Mouse (Mus musculus) midbrain, embryonic 10.5 days (tissue): ENCODE measurements around the gene Tmem11. TPM values are rescaled to one million over a fixed set of nuclear protein-coding genes. Genes with fewer than 3 reads are reported as not detected.
A peak's percentile ranks its signal among the peaks of the same experiment; 100 is the strongest.
"Not testable (repeated sequence)": the region's sequence is repeated elsewhere in the genome, so short reads cannot be mapped to it uniquely, and the experiment has no call there.

Experiments used
- DNase-seq: peaks from one replicate; pipeline ENCODE4 v3.0.0-alpha.2; 2017; ENCODE audit warnings: low spot score
- H3K27ac ChIP-seq: fragments of 300-500 bp; sonication (generic); replicated peaks from 2 replicates; pipeline ENCODE4 v1.5.1; 2016; ENCODE audit warnings: mild to moderate bottlenecking
- H3K27me3 ChIP-seq: fragments of 300-500 bp; sonication (generic); 2 replicates; pipeline ENCODE4 v1.6.1; 2016; ENCODE audit warnings: low read depth, mild to moderate bottlenecking; ENCODE audit not compliant: poor library complexity, severe bottlenecking
- H3K36me3 ChIP-seq: fragments of 300-500 bp; sonication (generic); 2 replicates; pipeline ENCODE4 v1.6.1; 2016; ENCODE audit warnings: mild to moderate bottlenecking, moderate library complexity
- H3K4me1 ChIP-seq: fragments of 300-500 bp; sonication (generic); 2 replicates; pipeline ENCODE4 v1.6.1; 2016
- H3K4me3 ChIP-seq: fragments of 300-500 bp; sonication (generic); 2 replicates; pipeline ENCODE4 v1.5.1; 2016; ENCODE audit warnings: mild to moderate bottlenecking, moderate library complexity
- H3K9me3 ChIP-seq: fragments of 300-500 bp; sonication (generic); replicated peaks from 2 replicates; pipeline ENCODE4 v1.6.1; 2016; ENCODE audit warnings: mild to moderate bottlenecking
- WGBS: fragments of 180-500 bp; shearing (Covaris S2); methylation state at CpG from one replicate; pipeline ENCODE4 v1.1.7; 2016; 5-methylcytosine and 5-hydroxymethylcytosine counted together
- polyA plus RNA-seq: library from polyadenylated mRNA; unstranded; fragments of >200 nt; fragmentation: Nextera tagmentation; extraction: Ambion mirVana; gene quantifications from 2 replicates; pipeline ENCODE4 v1.2.1, GENCODE M21; 2016

The Tmem11 gene
- polyA plus RNA-seq, 1 experiment from 2014 or later, result 75.7 TPM

DNA sequence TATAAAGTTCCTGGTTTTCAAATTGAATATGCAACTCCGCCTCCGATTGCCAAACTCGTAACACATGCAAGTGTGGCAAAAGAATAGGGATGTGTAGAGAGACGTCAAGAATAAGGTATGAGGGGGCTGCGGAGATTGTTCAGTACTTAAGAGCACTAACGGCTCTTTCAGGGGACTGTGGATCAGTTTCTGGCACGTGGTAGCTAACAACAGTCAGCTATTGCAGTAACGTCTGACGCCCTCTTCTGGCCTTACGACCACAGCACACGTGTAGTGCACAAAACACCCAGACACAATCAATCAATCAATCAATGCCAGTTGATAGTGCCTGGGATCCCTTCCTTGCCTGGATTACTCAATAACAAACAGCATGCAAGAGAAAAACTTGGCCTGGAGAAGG is 351 bp upstream of the Tmem11 start:
- H3K4me3 ChIP-seq, result peak overlapping the region; percentile 90
- peaks cover 38% of the 10 kb centered on the region for H3K4me1 ChIP-seq
- WGBS, result 3% methylated on average over 11 of the region's 11 CpGs
- H3K27me3 ChIP-seq, result no peaks in the 10 kb centered on the region
- DNase-seq, result peak; percentile 59
- H3K27ac ChIP-seq, result peak overlapping the region; percentile 97
- no peaks in the 10 kb centered on the region for H3K9me3 ChIP-seq
- H3K36me3 ChIP-seq, result peaks cover 14% of the 10 kb centered on the region

DNA sequence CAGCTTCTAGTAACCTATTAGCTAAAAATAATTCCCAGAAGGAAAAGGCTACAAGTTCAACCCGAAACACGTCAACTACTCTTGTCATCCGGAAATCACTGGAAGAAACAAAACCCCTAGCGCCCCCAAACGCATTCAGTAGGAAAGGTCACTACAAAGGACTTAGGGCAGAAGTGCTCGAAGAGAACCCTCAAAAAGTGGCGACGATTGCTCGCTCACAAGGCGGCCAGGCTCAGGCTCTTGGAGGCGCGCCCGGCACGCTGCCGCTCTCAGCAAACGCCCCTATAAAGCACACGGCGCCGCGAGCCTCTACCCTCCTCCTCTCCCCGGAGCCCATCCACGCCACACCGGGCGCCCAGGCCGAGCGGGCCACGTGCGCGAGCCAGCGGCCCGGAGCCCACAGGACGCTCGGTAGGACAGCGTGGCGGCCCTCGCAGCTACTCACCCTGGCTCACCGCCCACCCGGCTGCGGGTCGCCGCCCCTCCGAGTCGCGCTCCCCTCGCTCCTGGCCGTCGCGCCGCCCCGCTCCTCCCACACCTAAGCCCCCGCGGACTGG is 938 bp downstream of the Tmem11 start:
- no peak for DNase-seq
- WGBS, result under 1% methylated on average over 46 of the region's 52 CpGs
- peak overlapping the region; percentile 97 for H3K27ac ChIP-seq
- peaks cover 47% of the 10 kb centered on the region for H3K4me1 ChIP-seq
- peaks cover 21% of the 10 kb centered on the region for H3K36me3 ChIP-seq
- H3K9me3 ChIP-seq, result no peaks in the 10 kb centered on the region
- no peaks in the 10 kb centered on the region for H3K27me3 ChIP-seq
- peak overlapping the region; percentile 90 for H3K4me3 ChIP-seq

DNA sequence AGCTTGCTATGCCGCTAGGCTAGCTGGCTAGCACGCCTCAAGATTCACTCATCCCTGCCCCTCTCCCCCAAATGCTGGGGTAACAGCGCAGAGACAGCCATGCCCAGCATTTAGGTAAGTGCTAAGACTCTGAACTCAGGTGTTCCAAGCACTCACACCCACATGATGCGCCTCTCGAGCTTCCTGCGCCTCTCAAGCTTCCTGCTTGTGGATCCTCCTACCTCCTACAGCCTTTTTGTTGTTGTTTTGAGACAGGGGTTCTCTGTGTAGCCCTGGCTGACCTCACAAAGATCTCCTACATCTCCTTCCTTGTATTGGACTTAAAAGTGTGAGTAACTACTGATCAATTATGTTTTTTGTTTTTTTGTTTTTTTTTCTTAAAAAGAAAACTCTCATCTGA is 6.0 kb downstream of the Tmem11 start:
- DNase-seq, result no peak
- Histone ChIP-seq H3K27me3 (no peaks in the 10 kb centered on the region), H3K4me3 (no peak overlapping the region), H3K9me3 (no peaks in the 10 kb centered on the region), H3K4me1 (peaks cover 38% of the 10 kb centered on the region), H3K27ac (no peak overlapping the region), H3K36me3 (peaks cover 63% of the 10 kb centered on the region)
- WGBS, result 88% methylated on average over 6 of the region's 6 CpGs

DNA sequence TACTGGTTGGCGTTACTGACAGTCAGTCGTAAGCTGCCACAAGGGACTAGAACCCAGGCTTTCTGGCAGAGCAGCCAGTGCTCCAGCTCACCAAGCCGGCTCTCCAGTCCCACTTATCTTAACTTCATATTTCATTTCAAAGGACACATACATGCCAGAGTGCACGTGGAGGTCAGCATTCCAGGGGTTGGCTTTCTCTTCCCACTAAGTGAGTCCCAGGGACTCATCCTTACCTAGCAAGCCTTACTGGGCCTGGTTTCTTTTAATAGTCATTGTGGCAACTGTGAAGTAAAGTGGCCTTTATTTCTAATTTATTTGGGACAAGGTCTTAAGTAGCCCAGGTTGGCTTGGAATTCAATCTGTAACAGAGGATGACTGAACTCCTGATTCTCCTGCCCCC is 7.7 kb downstream of the Tmem11 start:
- DNase-seq, result no peak
- H3K9me3 ChIP-seq, result no peaks in the 10 kb centered on the region
- no peaks in the 10 kb centered on the region for H3K27me3 ChIP-seq
- H3K4me1 ChIP-seq, result peaks cover 22% of the 10 kb centered on the region
- WGBS, result 99% methylated on average over 4 of the region's 4 CpGs
- H3K27ac ChIP-seq, result no peak overlapping the region
- no peak overlapping the region for H3K4me3 ChIP-seq
- H3K36me3 ChIP-seq, result peaks cover 77% of the 10 kb centered on the region

DNA sequence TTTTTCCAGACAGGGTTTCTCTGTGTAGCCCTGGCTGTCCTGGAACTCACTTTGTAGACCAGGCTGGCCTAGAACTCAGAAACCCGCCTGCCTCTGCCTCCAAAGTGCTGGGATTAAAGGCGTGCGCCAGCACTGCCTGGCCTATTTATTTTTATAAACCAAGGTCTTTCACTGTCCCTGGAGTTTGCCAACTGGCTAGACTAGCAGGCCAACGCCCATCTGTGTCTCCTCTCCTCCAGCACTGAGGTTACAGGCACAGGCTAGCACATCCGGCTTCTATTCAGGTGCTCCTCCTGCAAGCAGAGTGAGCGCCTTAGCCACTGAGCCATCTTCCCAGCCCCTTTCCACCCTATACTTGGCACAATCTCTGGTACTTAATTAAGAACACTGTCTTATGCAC is 9.6 kb downstream of the Tmem11 start:
- not testable (repeated sequence) for DNase-seq, H3K27me3 ChIP-seq, H3K9me3 ChIP-seq, H3K4me3 ChIP-seq, H3K27ac ChIP-seq, H3K4me1 ChIP-seq
- peaks cover 80% of the 10 kb centered on the region for H3K36me3 ChIP-seq
- 95% methylated on average over 6 of the region's 6 CpGs for WGBS

DNA sequence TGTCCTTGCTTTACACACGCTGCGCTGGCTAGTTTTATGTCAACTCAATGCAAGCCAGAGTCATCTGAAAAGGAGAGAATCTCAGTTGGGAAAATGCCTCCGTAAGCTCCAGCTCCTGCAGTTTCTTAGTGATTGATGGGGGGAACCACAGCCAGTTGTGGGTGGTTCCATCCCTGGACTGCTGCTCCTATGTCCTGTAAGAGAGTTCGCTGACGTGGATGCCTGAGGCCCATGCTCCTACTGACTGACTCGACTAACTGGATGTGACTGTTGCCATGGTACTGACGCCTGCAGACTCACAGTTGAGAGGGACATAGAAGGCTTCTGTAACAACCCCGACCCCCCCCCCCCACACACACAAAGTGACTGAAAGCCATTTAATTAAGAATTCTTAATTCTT is 11.2 kb downstream of the Tmem11 start:
- Histone ChIP-seq H3K36me3 (peaks cover 86% of the 10 kb centered on the region), H3K4me3 (no peak overlapping the region), H3K27me3 (no peaks in the 10 kb centered on the region), H3K27ac (no peak overlapping the region), H3K9me3 (no peaks in the 10 kb centered on the region), H3K4me1 (no peaks in the 10 kb centered on the region)
- 75% methylated on average over 8 of the region's 8 CpGs for WGBS
- DNase-seq, result no peak

DNA sequence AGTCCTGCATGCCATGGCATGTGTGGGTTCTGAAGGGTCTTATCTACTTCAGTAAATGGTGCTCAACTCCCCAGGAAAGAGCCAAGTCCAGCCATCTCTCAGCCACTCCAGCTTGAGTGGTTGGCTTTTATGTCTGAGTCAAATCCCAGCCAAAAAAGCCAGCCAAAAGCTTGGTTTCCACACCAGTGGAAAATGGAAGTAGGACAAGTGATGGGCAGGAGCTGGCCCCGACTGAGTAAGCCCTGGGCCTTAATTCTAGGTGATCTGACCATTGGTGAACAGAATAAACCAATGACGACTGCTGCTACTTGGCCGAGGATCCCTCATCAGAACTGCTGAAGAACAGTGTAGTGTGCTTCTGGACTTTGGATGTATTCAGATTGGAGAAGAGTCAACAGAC is 11.6 kb downstream of the Tmem11 start:
- DNase-seq, result no peak
- Histone ChIP-seq H3K9me3 (no peaks in the 10 kb centered on the region), H3K4me3 (no peak overlapping the region), H3K27ac (no peak overlapping the region), H3K36me3 (peaks cover 86% of the 10 kb centered on the region), H3K27me3 (no peaks in the 10 kb centered on the region), H3K4me1 (no peaks in the 10 kb centered on the region)
- 90% methylated on average over 3 of the region's 3 CpGs for WGBS

DNA sequence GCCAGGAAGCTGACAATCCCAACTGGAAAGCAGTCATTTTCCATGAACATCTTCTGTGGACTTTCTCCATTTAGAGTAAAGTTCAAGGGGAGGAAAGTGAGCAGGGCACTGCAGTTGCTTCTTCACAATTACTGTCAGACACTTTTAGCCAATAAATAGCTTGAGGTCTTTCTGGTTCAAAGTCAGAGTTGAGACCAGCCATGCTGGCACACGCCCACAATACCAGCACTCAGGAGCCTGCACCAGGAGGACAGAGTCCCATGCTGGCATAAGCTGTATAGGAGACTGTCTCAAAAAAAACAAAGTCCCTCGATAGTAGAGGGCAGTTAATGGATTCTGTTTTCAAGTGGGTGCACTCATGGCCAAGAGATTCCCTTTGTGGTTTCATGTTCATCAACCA is 13.1 kb downstream of the Tmem11 start:
- 92% methylated on average over 2 of the region's 2 CpGs for WGBS
- Histone ChIP-seq H3K27me3 (no peaks in the 10 kb centered on the region), H3K27ac (no peak overlapping the region), H3K36me3 (peaks cover 90% of the 10 kb centered on the region), H3K4me1 (no peaks in the 10 kb centered on the region), H3K4me3 (no peak overlapping the region), H3K9me3 (no peaks in the 10 kb centered on the region)
- no peak for DNase-seq

DNA sequence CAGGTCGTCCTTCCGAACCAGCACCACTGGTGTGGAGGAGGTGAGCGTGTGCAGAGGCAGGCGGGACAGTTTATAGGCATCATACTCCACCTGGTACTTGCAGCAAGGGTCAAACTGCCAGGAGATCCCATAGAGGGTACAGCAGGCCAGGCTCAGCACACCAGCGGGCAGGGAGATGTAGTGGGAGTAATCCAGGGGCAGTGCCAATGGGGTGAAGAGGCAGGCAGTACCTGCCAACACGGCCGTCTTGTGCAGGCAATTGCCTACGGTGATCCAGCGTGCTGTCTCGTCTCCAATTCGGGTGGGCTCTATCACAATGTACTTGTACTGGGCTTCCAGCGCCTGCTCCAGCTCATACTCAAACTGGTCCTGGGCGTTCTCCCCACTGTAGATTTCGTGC is 14.2 kb downstream of the Tmem11 start:
- Histone ChIP-seq H3K4me1 (no peaks in the 10 kb centered on the region), H3K4me3 (no peak overlapping the region), H3K9me3 (no peaks in the 10 kb centered on the region), H3K27me3 (no peaks in the 10 kb centered on the region), H3K36me3 (peaks cover 90% of the 10 kb centered on the region), H3K27ac (no peak overlapping the region)
- no peak for DNase-seq
- 94% methylated on average over 14 of the region's 14 CpGs for WGBS

DNA sequence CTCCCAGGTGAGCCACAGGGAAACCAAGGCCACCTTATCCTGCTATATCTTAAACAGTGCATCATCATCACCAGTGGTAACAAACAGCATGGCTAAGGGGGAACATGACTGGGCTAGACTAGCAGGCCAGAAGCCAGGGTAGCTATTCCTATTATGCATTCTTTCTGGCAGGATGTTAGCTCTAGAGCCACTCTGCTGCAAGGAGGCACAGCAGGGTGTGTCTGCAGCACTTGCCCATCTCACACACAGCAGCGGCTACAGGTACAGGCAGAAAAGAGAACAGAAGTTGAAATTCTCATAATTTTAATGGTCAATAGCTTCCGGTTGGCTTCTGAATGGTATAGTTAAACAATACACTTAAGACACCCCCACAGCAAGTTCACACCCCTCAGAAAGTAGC is 14.9 kb downstream of the Tmem11 start:
- Histone ChIP-seq H3K36me3 (peaks cover 90% of the 10 kb centered on the region), H3K27me3 (no peaks in the 10 kb centered on the region), H3K27ac (no peak overlapping the region), H3K4me1 (no peaks in the 10 kb centered on the region), H3K4me3 (no peak overlapping the region), H3K9me3 (no peaks in the 10 kb centered on the region)
- DNase-seq, result no peak
- 95% methylated on average over 2 of the region's 2 CpGs for WGBS

DNA sequence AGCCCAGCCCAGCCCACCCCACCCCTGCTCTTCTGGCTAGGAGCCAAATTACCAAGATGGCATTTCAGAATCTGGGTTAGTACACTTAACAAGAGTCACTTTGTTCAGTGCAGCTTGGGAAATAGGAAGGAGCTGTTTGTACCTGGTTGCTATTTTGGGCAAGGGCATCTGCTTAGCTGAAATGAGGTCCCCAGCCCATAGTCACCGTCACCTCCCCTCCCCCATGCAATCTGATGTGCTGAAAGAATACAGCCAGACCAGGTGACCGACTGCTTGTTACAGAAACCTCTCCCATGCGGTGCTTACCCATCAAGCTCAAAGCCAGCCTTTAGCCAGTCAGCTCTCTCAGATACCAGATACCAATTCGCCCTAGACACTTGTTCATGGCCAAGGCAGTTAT is 15.9 kb downstream of the Tmem11 start:
- H3K27ac ChIP-seq, result no peak overlapping the region
- H3K4me1 ChIP-seq, result no peaks in the 10 kb centered on the region
- WGBS, result 93% methylated on average over 4 of the region's 4 CpGs
- DNase-seq, result no peak
- H3K27me3 ChIP-seq, result no peaks in the 10 kb centered on the region
- no peaks in the 10 kb centered on the region for H3K9me3 ChIP-seq
- H3K36me3 ChIP-seq, result peaks cover 93% of the 10 kb centered on the region
- no peak overlapping the region for H3K4me3 ChIP-seq

DNA sequence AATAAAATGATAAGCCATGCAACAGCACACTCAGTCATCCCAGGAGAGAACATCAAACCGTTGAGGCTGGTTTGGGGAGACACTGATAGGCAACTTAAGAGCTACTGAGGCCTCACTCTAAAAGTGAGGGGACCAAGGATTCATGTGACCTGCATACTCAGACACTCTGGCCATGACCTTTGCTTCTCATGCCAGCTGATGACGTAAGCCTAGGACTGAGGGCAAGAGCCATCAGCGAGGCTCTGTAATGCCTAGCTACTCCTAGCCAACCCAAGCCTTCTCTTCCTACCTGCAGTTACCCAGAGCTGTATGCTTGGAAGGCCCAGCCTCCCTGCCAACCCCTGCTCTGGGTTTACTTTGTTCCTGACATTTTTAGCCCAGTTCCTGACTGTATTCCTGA is 17.1 kb downstream of the Tmem11 start:
- Histone ChIP-seq H3K27ac (no peak overlapping the region), H3K4me1 (no peaks in the 10 kb centered on the region), H3K4me3 (no peak overlapping the region), H3K27me3 (no peaks in the 10 kb centered on the region), H3K36me3 (peaks cover 94% of the 10 kb centered on the region), H3K9me3 (no peaks in the 10 kb centered on the region)
- DNase-seq, result no peak
- 96% methylated on average over 3 of the region's 3 CpGs for whole genome bisulfite sequencing

DNA sequence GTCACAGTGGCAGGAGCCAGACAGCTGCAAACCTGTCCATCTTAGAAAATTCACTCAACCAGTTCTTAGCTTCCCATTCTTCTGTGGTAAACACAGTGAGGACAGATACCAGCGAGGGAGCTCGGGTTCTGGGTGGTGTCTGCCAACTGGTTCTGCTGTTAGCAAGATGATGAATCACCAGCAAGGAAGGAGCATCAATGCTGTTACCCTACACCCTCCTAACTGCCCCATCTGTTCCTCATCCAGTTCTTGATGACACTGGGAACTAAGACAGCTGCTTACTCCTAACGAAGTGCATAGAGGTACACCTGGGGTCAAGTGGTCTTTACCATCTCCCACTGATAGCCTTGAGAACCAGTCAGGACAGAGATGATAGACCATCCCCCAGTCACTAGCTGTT is 22.5 kb downstream of the Tmem11 start:
- DNase-seq, result no peak
- WGBS, result 85% methylated on average over 3 of the region's 3 CpGs
- Histone ChIP-seq H3K9me3 (no peaks in the 10 kb centered on the region), H3K36me3 (peaks cover 95% of the 10 kb centered on the region), H3K27me3 (no peaks in the 10 kb centered on the region), H3K27ac (no peak overlapping the region), H3K4me1 (no peaks in the 10 kb centered on the region), H3K4me3 (no peak overlapping the region)

DNA sequence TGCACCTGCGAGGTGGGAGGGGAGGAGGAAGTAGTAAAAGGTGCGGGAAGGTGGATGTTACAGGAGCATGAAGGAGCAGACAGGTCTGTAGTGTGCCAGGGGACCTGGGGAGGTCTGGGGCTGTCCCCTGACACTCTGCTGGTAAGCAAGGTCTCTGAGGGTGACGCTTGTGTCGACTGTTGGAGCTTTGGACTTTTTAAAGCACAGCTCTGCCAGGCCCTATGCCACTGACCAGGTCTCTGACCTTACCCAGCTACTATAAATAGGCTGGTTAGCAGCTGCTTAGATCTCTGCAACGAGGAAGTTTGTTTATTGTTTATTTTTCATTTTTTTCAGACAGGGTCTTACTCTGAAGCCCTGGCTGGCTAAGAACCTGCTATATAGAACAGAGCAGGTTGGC is 33.7 kb downstream of the Tmem11 start:
- Histone ChIP-seq H3K4me3 (no peak overlapping the region), H3K36me3 (peaks cover 49% of the 10 kb centered on the region), H3K9me3 (no peaks in the 10 kb centered on the region), H3K27me3 (no peaks in the 10 kb centered on the region), H3K27ac (no peak overlapping the region), H3K4me1 (no peaks in the 10 kb centered on the region)
- 93% methylated on average over 5 of the region's 5 CpGs for WGBS
- DNase-seq, result no peak
